Mouse (Mus musculus) induced T-regulatory cell, adult 2 months (primary cell): Measurements from ENCODE around the gene Dgkh.

Source experiments
- DNase-seq: peaks from one replicate; pipeline ENCODE4 v3.0.0-alpha.2; 2012; ENCODE audit warnings: low read depth

Dgkh gene

GRCm38 (mm10) chr14:78536281-78537165, 196.1 kb downstream of the Dgkh start, which contains the start of gene Akap11:
Gene Akap11 (minus strand): TSS chr14:78536808.
- peak; percentile 97 for DNase-seq

- peak; percentile 23 for DNase-seq
Observed at GRCm38 (mm10) chr14:78535366-78535765, 197.2 kb downstream of the Dgkh start.

- DNase-seq = no peak
Observed at GRCm38 (mm10) chr14:78534651-78535050, 197.9 kb downstream of the Dgkh start.

- DNase-seq = no peak
Observed at GRCm38 (mm10) chr14:78533701-78534100, 198.9 kb downstream of the Dgkh start.

- DNase-seq = no peak
Observed at GRCm38 (mm10) chr14:78532345-78532744, 200.2 kb downstream of the Dgkh start.

- DNase-seq = no peak
Observed at GRCm38 (mm10) chr14:78530256-78530655, 202.3 kb downstream of the Dgkh start.

GRCm38 (mm10) chr14:78528461-78529425, 203.8 kb downstream of the Dgkh start:
- no peak for DNase-seq

- DNase-seq = no peak
Observed at GRCm38 (mm10) chr14:78526907-78527306, 205.7 kb downstream of the Dgkh start.

GRCm38 (mm10) chr14:78526475-78526874, 206.1 kb downstream of the Dgkh start:
- no peak for DNase-seq

- no peak for DNase-seq
Observed at GRCm38 (mm10) chr14:78525611-78526457, 206.7 kb downstream of the Dgkh start.

- DNase-seq = peak; percentile 20
Observed at GRCm38 (mm10) chr14:78525059-78525458, 207.5 kb downstream of the Dgkh start.

- peak; percentile 22 for DNase-seq
Observed at GRCm38 (mm10) chr14:78510713-78511112, 221.9 kb downstream of the Dgkh start.

GRCm38 (mm10) chr14:78509791-78510190, 222.8 kb downstream of the Dgkh start:
- no peak for DNase-seq
